Mouse (Mus musculus) gastrocnemius, postnatal 4 days (tissue): ENCODE measurements at regions not wholly inside any gene's neighbourhood (a gene's known extent, or its start where the extent isn't known, plus 50 kb on each side); places are given as distances from the start of the nearest gene placed in this dataset.

Experiments used
- DNase-seq, 2 experiments: peaks; one replicate each; pipeline ENCODE4 v3.0.0; 2021 to 2022; ENCODE audit warnings: low spot score in 2 of 2, mixed read lengths in 2 of 2

- no peak for DNase-seq
Observed at GRCm38 (mm10) chr8:92133484-92134406, 223.7 kb upstream of the Irx5 start.

GRCm38 (mm10) chr8:92132949-92133348, 224.5 kb upstream of the Irx5 start:
- no peak for DNase-seq

- no peak for DNase-seq
Observed at GRCm38 (mm10) chr8:92132526-92132925, 224.9 kb upstream of the Irx5 start.

- DNase-seq = no peak
Observed at GRCm38 (mm10) chr8:92130025-92130557, 227.3 kb upstream of the Irx5 start.

DNA sequence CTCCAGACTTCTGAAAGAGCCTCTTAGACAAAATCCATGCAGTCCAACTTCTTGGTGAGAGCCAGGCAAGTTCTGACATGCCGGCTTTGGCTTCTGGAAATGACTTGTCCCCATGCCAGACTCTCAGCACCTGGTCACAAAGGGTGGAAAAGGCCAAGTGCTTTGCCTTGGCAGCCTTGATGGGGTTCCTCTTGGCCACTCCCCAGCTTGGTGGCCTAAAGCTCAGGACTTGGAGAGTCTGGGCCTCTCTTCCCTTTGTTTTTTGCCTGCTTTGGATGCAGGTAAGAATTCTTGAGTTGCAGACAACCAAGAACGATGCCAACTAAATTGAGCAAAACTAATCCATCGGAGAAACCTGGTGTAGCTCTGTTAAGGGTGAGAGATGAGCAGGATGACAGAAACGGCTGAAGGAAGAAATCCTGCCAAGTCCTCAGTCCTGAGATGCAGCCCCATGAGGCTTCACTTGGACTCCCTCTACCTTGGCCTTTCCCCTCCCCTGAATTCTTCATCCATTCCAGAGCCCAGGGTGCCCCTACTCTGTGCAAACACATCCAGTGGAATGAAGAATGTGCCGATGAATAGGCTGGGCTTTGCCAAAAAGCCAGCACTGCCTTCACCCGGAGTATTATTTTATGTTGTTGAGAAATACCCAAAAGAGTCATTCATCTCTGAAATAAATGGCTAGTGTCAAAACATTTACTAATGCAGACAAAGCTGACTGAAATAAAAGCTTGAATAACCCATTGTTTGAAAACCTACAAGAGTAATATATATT, 228.0 kb upstream of the Irx5 start:
- no peak for DNase-seq

- no peak for DNase-seq
Observed at GRCm38 (mm10) chr8:92125631-92126030, 231.8 kb upstream of the Irx5 start.

DNA sequence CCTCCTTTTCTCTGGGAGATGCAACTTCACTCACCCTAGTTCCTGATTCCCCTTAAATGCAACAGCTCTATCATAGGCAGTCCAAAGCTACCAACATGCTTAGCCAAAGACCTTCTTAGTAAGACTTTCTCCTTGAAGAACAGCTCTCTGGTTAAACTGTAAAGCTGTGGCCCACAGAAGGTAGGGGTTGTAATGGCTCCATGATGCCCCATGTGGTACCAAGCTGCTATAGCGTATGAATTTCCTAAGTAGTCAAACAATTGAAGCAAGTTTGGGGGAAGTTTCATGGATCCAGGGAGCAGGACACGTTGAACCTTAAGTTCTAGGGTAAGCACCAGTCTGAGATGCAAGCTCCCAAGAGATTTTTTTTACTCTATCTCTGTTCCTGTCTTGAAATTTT, 236.1 kb upstream of the Irx5 start:
- no peak for DNase-seq

DNA sequence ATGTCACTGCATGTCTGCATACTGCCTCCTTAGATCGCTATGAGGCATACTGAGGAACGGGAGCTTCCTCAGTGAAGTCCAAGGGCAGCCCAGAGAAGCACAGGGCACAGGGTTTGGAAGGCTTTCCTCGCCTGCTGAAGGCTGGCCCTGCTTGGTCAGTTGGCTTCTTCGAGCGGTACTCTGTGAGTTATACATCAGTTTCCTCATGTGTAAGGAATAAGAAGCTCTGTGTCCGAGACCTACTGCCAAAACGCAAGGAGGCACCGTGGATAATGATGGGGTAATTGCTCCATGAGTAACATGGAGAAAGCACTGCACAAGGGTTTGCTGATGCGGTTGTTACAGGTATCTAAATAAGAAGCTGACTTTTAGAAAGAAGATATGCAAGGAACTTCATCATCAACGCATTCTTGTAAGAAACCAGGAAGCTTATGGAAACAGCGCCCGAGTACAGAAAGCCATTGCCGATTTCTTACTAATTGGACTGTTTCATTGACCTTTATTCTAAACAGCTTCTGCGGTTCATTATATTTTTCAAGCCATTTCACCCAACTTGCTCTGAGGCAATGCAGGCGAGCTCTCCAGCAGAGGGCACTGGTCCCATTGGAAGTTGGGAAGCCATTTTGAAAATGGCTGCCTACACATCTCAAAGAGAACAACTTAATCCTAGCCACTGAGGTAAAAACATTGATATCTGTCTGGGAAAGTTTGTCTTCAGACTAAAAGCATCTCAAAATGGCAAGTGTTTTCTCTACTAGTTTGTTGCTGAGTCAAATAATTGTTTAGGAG, 241.8 kb upstream of the Irx5 start:
- DNase-seq = no peak

GRCm38 (mm10) chr8:92114311-92115275, 242.8 kb upstream of the Irx5 start:
- DNase-seq = no peak

GRCm38 (mm10) chr8:92113901-92114300, 243.5 kb upstream of the Irx5 start:
- no peak for DNase-seq

DNA sequence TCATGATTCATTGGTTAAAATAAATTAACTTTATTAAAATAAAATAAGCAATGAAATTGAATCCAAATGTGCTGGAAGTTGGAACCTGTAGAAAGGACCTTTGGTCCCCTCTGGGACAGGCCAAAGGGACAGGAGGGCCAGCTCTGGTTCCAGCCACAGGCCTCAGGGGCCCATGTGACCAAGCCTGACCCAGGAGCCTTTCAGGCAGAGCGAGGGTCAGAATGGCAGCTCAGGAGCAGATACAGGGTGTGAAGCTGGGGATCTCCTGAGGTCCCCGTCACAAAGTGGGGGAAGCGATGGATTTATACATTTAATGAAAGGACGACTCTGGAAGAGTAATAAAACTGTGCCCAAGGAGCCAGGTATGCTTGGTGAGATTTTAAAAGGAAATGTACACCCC, 244.0 kb upstream of the Irx5 start:
- no peak for DNase-seq

DNA sequence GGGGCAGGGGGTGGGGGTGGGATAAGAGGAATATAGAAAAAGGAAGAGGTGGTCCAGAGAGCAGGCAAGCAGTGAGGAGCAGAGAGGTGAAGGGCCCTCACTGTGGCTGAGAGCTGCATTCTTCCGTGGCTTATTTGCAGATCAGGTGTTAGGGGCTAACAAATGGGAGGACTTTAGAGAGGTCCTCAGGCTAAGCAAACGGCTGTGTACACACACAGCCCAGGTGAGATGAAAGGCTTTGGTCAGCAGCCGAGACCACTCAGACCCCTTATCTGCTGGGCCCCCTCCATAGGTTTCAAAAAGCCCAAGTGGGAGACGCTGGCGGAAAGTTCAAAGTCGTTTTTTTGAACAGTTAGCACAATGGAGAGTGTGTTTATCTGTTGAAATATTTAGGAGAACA, 252.9 kb upstream of the Irx5 start:
- no peak for DNase-seq

DNA sequence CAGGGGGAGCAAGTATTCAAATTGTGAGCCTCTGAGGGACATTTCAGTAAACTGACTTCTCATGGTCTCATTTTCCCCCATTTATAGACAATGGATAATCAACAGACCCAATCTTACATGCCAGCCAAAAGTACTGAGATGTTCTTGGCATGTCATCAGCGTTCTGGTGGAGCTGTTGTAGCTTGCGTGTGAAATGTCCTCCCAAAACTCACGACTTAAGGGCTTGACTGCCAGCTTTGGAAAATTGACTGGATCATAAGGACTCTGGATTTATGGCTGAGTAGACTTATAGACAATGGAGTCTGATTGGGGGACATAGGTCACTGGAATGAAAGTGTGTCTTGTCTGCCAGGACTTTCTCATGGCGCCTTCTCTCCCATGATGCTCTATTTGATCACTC, 254.9 kb upstream of the Irx5 start:
- no peak for DNase-seq

- DNase-seq = no peak
Observed at GRCm38 (mm10) chr8:92095276-92095675, 262.1 kb upstream of the Irx5 start.

DNA sequence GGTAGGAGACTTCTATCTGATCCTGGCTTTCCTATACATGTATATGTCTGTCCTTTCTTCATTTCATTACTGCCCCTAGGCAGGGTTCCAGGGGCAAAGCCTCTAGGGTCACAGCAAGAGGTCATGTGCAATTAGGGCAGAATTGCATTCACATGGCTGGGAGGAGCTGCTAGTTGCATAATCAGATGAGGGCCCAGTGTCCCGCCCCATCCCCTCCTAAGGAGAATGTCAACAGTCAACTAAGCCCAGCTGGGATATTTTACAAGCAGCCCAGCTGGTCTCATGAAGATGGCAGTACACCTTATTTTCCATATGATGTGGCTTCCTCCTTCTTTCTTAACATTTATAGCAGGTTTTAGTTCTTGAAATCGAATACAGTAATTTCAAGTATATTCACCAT, 273.3 kb upstream of the Irx5 start:
- no peak for DNase-seq

GRCm38 (mm10) chr8:92081900-92082299, 275.5 kb upstream of the Irx5 start:
- no peak for DNase-seq

- no peak for DNase-seq
Observed at GRCm38 (mm10) chr8:92080852-92081251, 276.6 kb upstream of the Irx5 start.

DNA sequence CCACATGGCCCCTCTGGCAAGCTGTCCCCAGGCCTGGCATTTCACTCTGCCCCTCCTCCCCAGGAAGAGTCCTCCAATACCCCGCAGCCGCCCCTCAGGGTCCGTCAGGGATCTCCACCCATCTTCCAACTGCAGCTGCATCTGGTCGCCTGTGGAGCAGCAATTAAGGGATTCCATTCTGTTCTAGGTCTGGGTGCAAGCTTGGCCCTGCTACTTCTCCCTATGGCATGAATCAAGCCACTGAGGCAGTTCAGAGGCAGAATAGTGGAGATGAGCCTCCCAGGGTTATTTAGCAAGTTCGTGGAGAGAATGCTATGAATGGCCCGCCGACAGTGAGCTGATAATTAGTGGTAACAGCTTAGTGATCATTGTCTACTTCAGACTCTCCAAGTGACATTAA, 275.7 kb upstream of the Irx3 start:
- no peak for DNase-seq

DNA sequence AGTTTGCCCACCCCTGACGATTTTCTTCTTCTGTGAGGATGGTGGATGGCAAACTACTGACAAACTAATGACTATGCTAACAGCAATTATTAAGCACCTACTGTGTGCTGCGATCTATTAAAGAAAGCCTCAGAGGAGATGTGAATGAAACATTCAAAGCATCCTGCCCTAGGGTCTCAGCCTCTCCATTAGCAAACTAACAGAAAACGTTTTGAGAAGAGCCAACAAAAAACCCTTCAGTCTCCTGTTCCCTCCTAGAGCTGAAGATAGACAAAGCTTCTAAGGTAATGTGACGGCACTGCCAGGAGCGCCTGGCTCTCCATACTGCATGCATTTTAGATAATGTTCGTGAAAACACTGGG, 270.4 kb upstream of the Irx3 start:
- DNase-seq = no peak
